Mouse (Mus musculus) embryo, embryonic 9.5 days (tissue): ENCODE data around the gene Sgca.
"Not testable (repeated sequence)": the region's sequence is repeated elsewhere in the genome, so short reads cannot be mapped to it uniquely, and the experiment has no call there.

Experiments
- DNase-seq: peaks from one replicate; pipeline ENCODE4 v3.0.0-alpha.2; 2017; ENCODE audit errors: extremely low spot score

Sgca gene

DNA sequence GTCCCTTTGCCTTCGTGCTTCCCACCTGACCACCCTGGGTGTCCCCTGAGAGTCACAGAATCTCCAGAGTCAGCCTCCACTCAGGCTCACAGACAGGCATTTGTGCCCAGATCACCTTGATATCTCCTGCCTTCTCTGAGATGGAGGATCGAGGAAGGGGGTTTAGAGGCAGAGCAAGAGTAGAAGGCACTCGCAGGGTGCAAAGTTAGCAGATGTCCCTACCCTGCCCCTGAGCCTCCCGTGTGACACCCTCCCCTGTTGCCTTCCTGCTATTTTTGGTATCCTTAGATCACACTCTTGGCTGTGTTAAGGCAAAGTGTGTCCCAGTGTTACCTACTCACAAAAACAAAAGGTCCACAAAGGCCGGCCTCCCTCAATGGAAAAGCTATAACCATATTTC lies at the start of gene Sgca:
Gene Sgca, minus strand, starts transcription at position 129 of the 400 bp plus-strand sequence.
- DNase-seq, result no peak

DNA sequence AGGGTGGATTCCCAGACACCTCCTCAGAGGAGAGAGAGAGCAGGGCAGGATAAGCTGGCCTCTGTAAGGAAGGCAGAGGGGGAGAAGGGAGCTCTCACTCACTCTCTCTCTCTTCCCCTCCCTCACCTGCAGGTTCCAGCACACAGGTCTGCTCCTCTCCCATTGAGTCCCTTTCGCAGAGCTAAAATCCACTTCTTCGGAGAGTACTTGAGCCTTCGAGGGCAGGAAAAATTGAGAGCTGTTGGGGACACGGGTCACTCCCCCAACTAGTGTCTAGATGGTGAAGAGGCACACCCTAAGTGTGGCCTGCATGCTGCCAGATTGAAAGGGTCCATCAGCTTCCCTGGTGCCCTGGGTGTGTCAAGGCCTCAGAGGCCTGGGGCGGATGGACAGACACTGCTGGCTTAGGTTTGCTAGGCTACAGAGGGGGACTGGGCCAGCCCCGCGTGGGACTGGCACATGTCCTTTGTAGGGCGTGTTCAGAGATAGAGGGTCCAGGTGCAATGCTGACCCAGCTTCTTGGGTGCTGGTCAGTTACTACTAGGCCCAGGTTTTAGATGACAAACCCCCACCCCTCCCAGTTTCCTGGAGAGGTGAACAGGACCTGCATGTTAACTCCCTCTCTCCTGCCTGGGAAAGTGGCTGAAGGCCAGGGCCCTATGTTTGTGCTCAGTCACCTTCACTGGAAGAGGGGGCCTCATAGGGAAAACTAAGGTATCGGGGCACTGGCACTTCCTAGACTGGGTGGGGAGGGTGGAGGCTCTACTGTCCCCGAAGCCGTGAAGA lies 49.3 kb upstream of the Sgca start:
- no peak for DNase-seq

DNA sequence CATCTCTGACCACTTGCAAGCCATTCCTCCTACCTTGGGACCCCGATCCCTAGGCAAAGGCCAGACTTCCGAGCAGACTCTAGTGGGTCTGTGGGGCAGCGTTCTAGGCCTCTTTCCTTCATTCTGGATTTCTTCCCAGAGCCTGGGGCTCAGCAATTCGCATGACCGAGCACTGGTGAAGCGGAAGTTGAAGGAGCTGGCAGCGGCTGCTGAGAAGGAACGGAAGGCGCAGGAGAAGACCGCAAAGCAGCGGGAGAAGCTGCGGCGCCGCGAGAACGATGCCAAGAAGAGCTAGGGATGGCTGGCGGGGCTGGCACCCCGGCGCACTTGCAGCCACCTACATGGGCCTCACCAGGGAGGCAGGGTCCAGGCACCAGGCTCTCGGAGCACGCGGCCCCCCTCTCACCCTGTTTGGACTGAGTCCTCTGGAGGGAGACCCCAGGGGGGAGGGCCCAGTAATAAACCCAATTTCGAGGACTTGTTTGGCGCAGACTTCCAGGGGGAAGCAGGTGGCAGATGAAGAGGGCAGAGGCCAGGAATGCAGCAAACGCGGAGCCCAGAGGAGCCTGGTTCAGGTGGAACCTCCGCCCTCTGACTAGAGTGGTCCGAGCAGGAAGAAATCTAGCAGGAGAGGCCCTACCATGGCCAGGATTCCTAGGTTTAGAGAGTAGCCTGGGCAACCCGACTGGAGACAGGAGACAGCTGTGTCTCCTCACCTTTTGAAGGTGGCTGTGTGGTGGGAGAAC lies 48.5 kb upstream of the Sgca start:
- no peak for DNase-seq

DNA sequence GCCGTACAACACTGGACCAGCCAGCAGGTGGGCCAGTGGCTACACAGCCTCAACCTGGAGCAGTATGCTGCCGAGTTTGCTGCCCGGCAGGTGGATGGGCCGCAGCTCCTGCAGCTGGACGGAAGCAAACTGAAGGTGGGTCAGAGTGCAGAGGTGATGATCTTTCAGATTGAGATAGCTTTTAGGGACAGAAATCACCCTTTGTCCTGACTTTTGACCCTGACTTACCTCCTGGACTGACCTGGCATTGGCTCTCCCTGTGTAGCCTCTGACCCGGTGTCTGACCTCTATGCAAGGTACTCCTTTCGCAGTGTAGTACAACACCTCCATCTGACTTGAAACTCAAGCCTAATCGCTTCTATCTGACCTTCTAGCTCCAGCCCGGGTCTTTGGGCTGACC lies 47.4 kb upstream of the Sgca start:
- no peak for DNase-seq

DNA sequence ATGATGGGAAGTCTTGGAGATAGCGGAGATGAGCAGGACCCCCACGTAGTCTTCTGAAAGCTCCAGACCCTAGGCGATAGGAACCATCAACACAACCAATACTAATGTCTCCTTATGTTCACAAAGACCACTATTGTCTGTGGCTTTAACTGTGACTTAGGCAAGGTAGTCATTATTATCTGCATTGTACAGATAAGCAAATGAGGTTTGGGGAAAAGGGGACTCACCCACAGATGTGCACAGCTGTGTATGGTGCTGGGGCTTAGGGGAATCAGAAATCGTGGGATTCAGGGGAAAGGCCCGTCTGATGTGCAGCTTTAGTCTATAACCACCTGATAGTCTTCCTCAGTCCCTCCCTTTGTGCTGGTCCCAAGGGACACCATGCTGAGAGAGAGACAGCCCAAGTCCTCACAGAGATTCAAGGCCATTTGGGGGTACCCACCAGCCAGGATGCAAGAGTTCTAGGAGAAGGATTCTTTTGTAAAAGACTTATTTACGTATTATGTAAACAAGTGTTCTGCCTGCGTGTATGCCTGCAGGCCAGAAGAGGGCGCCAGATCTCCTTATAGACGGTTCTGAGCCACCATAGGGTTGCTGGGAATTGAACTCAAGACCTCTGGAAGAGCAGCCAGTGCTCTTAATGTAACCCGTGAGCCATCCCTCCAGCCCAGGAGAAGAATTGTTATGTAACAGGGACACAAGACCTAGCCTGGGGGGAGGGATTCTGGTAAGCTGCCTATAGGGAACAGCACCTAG lies 46.3 kb upstream of the Sgca start:
- DNase-seq, result no peak

DNA sequence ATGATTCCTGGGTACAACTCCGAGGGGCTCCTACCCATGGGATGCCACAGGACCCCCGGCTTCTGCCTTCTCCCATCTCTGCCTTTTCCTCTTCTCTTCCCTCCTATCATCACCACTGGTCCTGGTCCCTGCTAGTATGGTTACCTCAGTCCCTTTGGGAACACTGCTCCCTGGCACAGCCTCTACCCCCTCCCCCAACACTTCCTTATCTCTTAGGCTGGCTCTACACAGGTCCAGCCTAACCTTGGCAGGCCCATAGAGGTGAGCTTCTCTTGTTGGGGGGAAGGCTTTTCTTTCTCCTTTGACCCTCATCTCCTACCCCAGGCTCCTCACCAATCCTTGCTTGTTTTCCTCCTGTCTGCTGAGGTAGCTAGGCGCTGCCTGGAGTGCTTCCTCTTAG lies 39.4 kb upstream of the Sgca start:
- DNase-seq, result no peak

DNA sequence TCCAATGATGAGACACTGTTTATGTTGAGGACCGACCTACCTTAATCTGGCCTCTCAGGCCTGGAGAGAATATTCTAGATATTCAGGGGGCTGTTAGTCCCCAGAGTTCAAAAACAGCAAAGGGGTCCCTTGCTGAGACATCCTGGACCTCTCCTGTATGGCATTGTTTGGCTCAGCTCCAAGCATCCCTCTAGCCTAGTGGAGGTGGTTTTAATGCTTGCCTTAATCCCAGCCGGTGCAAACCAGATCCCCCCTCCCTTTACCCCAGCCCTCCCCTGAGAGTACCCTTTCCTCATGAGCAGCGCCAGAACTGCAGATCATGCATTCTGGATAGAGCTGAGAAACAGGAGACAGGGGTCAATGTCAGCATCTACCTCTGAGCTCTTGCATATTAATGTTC lies 36.4 kb upstream of the Sgca start:
- no peak for DNase-seq

DNA sequence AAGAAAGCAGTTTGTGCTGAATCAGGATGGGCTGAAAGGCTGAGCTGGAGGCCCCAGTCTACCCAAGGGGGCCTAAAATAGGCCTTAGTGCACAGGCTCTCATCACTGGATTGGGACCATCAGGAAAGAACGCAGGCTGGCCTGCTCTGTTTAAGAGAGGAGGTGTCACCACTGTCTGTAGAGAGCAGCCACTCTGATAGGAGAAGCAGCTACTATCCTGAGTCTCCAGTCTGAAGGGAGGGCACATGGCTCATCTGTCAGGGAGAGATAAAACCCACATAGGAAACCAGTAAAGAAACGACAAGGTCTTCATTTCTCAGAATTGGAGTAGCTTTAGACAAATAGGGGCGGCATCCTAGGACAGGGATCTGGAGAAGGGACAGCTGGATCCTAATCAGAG lies 35.9 kb upstream of the Sgca start:
- no peak for DNase-seq

DNA sequence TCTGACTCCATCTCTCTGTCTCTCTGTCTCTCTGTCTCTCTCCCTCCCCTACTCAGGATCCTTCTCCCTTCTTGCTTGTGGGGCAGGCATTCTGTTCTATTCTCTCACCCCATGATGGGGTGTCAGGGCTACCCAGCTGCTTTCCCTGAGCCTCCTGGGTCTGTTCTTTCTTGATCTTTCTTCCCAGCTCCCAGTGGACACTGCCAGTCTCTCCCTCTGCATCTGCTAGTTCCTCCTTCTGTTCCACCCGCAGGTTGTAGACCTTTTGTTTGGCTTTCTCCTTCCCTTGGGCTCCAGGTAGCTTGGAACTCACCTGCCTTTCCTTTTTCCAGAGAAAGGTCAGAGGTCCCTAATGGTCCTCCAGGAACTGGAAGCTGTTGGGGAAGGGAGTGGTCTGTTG lies 35.3 kb upstream of the Sgca start:
- no peak for DNase-seq

DNA sequence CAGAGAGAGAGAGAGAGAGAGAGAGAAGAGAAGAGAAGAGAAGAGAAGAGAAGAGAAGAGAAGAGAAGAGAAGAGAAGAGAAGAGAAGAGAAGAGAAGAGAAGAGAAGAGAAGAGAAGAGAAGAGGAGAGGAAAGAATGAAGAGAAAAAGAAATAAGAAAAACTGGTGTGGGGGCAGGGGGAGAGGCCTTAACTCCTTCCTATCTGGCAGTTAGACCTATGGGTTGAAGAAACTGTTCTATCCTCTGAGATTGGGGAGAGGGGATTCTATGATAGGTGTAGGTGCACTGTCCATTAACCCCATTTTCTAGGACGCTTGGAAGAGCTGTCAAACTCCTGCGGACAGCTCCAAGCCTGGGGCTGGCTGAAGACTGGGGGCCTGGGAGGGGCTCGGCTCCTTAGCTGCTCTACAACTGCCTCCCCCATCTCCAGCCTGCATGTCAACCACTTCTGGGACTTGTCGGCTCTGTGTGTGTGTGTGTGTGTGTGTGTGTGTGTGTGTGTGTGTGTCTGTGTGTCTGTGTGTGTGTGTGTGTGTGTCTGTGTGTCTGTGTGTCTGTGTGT lies 34.8 kb upstream of the Sgca start:
- DNase-seq, result not testable (repeated sequence)

DNA sequence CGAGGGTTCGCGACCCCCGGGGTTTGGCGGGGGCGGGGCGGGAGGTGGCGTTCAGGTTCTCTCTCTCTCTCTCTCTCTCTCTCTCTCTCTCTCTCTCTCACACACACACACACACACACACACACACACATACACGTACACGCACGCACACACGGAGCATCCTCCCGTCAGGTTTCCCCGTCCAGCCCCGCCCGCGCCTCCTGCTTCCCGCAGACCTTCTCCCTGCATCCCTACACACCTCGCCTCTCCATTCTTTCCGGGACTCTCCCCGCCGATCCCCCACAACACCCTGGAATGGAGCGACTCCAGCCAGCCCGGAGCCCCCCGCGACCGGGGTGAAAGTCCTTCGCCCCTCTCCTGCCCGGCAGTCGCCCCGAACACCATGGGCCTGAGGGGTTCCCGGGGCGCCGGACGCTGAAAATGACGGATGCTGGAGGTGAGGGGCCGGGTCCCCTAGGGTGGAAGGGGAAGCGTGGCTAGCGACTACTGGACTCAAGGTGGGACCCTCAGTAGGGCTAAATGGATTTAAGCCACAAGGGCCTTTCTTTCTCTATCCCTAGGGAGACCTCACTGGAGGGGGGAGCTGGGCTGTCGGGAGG lies 34.1 kb upstream of the Sgca start:
- peak; percentile 61 for DNase-seq

DNA sequence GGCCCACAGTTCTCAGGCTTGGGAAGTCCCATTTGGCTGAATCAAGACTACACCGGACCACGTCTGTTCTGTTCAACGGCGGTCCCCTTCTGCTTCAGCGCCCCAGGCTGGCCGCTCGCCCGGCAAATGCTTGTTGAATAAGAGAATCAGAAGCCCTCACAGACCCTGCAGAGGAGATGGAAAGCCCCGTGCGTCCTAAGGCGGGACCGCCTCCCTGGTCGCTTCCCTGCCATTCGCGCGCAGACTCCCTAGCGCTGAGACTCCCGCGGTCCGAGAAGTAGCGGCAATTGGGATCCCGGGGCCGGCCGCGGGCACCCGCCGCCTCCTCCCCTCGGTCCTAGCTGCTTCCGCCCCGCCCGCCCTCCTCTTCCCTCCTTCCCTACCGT lies 33.5 kb upstream of the Sgca start, which contains the start of gene Samd14:
Gene Samd14, plus strand, starts transcription at position 251 of the 386 bp plus-strand sequence.
- DNase-seq, result peak; percentile 84

DNA sequence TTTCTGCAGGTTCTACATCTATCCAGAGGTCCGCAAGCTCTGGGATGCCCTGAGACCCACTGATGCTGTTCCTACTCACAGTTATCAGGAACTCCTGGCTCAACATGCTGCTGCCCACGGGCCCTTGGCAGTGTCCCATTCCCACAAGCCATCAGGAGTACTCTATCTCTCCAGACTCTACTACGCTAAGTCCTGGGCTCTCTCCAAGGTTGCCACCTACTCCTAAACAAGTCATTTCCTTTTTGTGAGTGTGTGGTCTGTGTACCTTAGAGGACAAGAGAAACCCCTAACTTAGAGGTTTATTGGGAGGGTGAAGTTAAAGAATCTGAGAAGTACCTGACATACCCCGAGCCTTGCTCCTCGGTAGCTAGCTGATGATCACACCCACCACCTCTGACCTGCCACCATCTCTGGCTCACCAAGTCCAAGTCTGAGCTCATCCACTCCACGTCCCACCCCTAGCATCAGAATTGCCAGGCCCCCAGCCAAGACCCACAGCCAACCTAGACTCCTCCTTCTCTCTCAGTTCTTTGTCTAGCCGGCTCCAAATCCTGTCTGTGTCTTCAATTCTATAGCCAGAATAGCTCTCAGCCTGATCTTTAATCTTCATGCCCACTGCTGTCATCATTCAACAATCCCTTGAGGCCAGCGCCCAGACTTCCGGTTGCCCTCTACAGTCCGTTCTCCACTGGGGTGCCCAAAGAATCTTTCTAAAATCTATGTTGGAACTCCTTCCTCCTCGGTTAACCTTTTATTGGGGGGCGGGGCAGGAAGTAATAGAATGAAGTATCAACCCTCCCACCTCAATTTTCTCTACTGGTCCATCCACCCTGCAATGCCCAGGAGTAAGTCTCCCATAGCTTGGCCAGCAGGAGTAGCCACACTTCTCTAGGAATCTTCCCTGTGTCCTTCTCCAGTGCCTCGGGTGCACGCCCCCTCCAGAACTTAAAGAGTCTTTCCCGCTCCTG lies 32.8 kb upstream of the Sgca start:
- no peak for DNase-seq

DNA sequence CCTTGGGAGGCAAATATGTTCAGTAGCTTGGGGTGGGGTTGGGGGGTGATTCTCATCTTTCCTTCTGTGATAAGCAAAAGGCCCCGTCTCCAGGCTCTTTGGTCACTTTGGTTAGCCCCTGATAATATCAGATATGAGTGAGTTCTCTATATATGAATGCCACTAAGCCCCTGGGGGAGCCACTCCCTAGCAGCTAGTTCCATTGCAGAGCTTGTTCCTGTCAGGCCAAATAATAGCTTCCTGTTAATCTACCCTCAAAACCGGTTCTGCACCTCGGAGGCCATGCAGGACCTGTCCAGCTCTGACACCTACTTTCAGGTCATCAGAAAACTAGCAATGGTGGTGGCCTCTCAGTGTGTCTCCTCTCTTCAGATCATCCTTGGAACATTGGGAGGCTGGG lies 31.3 kb upstream of the Sgca start:
- no peak for DNase-seq

DNA sequence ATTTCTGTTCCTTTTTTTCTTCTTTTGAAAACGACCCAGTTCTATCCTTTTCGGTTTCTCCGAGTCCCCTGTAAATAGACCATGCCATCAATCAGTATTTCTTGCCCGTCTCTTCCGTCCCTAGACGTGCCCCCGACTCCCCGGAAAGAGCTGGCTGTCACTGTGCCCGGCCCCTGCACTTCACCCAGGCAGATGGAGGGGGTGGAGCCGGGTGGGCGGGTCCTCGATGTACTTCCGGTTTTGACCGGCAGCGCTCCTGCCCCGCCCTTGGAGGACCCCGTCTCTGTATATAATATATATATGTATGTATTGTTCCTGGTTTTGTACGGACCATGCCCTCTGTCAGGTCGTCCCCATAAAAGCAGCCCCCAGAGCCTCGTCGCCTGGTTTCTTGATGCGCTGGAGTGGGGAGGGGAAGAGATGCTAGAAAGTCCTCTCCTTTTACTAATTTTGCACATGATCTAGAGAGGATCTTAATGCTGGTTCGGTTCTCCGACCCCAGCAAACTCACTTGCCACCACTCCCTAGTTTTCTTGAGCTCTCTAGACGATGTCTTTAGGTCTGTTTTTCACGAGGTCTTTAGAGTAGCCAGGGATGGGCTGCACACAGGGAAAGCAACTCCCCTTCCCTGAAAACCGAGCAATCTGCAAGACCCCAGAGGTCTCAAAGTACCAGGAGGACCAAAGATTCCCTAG lies 30.5 kb upstream of the Sgca start:
- peak; percentile 85 for DNase-seq

DNA sequence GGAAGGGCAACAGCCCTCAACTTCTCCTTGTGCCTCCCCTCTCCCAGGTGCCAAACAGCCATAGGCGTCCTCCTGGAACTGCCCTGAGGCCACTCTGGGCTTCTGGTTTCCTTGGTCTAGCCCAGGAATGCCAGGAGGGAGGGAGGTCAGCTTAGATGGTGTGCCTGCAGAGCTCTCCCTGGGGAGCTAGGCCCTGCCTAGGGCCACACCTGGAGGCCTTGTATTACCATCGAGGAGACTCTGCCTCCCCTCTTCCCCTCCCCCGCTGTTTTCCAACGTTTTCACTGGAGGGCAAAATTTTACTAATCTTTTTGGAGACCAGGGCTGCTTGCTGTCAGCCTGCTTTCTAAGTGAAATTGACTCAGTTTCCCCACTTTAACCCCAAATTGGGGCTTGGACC lies 29.9 kb upstream of the Sgca start:
- DNase-seq, result no peak

DNA sequence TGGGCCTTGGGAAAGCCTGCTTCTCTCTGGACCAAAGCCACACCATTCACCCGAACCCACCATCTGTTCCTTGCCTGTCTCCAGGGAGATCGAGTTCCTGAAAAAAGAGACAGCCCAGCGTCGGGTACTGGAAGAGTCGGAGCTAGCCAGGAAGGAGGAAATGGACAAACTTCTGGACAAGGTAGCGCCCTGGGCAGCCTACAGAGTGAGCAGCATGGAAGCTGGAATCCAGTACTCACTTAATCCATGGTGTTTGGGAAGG lies 28.7 kb upstream of the Sgca start:
- no peak for DNase-seq

DNA sequence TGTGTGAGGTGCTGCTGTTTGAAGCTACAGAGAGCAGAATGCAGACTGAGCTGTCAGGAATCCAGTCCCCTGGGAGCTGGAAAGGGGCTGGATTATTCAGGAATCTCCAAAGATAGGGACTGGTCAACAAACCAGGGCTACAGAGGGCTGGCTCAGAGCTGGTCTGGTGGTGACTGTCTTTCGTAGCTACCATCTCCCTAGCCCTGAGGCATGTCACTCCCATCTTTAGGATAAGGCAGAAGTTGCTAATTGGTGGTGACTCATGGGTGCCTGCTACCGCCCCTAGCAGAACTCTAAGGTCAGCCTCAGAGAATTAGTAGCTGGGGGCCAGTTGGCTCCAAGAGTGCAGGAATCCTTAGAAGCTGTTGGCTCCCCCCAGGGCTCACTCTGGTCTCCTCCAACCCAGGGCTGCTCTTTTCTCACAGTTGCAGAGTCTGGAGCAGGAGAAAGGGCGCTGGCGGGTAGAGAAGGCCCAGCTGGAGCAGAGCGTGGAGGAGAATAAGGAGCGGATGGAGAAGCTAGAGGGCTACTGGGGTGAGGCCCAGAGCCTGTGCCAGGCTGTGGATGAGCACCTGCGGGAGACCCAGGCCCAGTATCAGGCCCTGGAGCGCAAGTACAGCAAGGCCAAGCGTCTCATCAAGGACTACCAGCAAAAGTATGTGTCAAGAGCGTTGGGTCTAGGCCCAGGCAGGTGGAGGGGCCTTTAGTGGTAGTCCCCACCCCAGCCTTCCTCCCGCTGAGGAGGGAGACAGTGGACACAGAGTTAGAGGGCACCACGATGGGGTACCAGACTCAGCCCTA lies 28.2 kb upstream of the Sgca start:
- no peak for DNase-seq

DNA sequence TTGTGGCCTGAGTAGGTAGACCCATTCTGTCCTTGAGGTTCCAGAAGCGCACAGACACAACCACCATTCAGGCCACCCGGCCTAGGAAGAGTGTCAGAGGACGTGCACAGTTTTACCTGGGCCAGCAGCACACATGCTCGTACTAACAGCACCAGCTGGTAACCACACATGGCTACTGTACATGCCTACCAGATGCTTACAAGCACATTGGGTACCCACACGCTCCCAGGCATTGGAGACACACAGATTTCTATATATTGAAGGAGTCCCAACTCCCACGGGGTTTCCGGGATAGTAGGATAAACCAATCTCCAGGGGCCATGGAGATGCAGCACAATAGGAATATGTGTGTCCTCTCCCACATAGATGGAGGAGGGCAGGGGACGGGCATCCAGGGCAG lies 26.6 kb upstream of the Sgca start:
- DNase-seq, result no peak
